Mouse (Mus musculus) adrenal gland, adult 18-20 months (tissue): ENCODE measurements at regions not wholly inside any gene's neighbourhood (a gene's known extent, or its start where the extent isn't known, plus 50 kb on each side); places are given as distances from the start of the nearest gene placed in this dataset.
A peak's percentile ranks its signal among the peaks of the same experiment; 100 is the strongest.

Experiments
- DNase-seq, 2 experiments: peaks; one replicate each; pipeline ENCODE4 v3.0.0; 2021 to 2022; ENCODE audit warnings: low spot score in 2 of 2

DNA sequence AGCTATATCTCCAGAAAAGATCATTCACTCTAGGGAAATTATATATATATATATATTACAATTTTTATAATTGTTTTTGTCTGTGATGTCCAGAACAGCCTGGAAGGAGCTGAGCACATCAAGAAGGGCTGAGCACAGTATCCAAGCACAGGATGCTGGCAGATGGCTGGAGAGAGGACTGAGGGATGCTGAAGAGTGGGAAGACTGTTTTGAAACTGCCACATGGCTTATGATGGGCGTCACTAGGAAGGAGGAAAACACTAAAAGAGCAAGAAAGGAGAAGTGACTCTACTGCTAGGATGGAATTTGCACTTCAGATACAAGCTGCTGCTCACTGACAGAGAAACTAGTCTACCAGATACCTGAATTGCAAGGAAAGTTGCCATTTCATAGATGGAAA, 50.4 kb upstream of the Atg10 start:
- no peak for DNase-seq

GRCm38 (mm10) chr13:91274615-91275014, 50.8 kb upstream of the Atg10 start:
- DNase-seq = no peak

DNA sequence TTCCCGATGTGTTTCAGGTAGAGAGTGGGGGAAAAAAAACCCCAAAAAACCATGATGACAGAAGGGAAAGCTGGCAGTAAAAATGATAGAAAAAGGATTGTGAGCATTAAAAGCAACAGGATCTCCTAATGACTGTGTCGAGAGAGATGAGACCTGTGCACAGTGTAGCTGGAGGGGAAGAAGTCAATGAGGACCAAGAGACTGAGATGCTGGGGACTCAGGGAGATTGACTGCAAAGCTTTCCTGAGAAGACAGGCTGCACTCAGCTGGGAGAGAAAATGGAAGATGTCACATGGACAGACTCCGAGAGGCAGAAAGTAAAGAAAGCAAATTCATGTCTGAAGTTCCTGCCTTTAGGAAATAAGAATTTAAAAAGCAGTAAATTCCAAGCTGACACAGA, 55.7 kb upstream of the Atg10 start:
- no peak for DNase-seq

DNA sequence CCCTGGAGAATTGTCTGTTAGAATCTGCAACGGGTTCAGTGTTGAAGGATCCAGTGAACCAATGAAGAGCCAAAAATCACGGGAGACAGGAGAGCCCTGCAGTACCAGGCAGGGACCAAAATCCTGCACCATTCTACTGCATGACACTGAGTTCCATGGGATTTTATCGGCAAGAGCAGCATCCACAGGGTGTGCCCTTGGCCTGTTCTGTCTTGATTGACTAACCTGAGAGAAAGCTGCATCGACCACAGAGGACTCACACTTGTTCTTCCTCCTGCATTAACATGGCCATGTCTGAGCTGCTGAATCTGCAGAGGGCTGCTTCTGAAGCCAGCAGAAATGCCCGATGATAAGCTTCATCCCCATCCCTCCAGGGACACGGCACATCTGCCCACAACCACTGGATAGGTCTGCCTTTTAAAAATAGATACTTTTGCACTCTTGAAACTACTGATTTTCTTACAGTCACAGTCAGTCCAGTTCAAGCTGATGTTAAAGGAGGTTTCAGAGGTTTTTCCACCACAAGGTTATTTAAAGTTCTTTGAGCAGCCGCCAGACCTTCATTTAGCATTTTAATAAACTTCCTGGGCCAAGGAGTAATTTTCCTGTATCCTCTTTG, 71.9 kb upstream of the Atg10 start:
- no peak for DNase-seq

- no peak for DNase-seq
Observed at GRCm38 (mm10) chr13:91296521-91297160, 72.9 kb upstream of the Atg10 start.

- DNase-seq = no peak
Observed at GRCm38 (mm10) chr13:91301849-91302248, 78.1 kb upstream of the Atg10 start.

DNA sequence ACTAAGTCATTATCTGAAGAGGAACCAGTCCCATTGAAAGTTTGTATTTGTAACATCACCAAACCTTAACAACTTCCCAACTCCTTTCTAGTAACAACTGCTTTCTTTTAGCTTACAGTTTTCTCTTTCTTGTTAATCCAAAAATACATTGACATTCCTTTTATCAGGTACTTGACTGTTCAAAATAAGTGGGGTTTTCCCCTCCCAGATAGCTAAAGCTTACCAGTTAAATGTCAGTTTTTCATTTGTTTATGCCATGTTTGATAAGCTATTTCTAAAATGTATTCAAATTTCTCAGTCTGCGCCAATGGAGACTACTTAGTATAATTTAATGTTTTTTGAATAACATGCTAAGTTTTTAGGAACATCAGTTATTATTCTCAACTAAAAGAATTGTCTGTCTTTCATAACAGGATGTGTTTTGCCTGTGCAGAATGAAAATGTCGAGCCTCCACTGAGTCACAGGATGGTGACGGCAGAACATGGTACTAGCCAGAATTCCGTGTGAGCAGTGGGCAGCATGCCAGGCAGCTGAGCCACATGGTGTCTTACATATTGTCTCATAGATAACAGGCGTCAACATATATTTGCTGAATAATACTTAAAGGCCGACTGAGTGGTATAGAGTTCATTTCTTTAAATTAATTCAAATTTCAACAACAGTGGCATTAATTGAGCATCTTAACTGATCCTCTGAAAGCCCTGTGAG, 82.1 kb upstream of the Atg10 start:
- no peak for DNase-seq

GRCm38 (mm10) chr13:91306545-91306944, 82.8 kb upstream of the Atg10 start:
- no peak for DNase-seq

GRCm38 (mm10) chr13:91312905-91313571, 89.3 kb upstream of the Atg10 start:
- no peak for DNase-seq

DNA sequence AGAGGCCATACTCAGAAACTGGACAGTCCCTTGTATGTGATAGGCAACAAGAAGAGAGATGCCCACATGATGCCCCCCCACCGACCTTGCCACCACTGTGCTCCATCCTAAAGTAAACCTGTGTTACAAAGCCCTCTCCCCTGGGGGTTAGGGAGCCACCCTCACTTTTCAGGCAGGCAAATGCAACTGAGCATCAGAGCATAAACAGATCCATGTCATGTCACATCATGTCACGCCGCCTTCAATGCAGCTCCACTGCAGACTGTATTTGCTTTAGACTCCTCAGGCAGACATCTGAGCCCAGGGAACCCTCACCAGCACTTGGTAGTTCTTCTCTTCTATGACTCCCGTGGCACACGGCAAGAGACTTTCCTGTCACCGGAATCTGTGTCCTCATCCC, 98.6 kb upstream of the Atg10 start:
- DNase-seq = no peak

DNA sequence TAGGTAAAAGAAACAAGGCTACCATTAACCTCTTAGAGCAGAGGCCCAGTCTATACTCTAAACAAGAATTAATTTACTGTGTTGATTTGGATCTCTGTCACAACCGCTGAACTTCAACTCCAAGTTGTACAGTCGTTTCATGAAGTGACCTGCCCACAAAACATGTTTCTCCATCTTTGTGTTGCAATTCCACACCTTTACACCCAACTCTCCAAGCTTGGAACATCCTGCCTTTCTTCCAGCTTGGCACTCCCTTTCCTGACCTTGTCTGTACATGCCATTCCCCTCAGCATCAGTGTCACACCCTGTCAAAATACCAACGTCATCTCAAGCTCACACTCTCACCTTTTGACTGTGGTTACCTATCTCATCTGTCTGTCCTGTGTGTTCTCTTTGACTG, 103.1 kb upstream of the Atg10 start:
- no peak for DNase-seq

- DNase-seq = no peak
Observed at GRCm38 (mm10) chr13:91334283-91334682, 110.5 kb upstream of the Atg10 start.

DNA sequence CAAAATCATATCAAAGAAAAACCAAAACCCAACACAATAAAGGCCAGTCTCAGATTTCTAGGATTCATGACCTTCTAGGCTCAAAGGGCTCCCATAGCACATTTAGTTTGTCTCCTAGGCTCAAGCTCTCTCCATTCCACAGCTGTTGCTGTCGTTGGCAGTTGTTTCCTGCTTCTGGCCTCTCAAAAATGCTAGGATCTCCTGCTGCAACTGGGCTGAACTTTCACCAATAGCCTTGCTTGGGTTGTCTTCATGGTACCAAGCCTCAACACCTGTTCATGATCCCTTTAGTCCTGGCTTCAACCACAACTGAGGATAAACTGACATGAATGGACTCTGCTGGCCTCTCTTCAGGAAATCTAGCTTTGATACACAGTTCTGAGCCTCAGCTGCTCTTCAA, 115.9 kb upstream of the Ssbp2 start:
- DNase-seq = no peak

DNA sequence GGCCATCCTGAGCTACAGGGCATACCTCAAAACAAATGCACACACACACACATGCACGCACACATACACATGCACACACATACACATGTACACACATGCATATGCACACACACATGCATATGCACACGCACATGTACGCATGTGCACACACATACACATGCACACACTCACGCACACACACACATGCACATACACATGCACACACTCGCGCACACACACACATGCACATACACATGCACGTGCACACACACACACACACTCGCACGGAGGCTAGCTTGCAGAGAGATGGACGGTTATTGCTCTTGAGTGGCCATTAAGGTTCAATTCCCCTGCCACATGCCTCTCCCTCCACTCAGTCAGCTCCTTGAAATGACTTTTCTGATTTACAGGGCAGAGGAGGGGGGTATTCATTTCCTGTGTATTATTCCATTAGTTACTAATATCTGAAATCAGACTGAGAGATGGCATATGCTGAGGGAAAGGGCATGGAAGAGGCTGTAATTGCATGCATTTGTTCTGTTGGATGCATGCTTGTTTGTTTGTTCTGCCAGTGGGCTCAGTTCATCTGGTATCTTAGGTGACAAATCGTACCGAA, 111.5 kb upstream of the Ssbp2 start:
- no peak for DNase-seq

DNA sequence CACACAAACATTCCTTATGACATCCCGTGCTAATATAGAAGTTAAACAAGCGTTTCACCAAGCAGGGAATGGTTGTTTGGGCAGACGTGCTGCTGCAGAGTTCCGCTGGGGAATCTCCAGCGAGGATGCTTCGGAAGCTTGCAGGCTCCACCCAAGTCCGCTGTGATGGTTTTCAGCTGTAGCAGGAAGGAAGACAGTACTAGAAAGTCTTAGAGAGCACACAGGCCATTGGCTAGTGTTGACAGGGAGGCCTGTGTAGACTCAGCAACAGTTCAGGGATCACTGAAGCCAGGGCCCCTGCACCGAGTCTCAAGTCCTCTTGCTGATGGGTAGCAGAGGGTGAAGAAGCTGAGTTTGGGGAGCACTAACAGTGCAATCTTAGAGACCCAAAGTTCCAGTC, 107.8 kb upstream of the Ssbp2 start:
- no peak for DNase-seq

GRCm38 (mm10) chr13:91356516-91356915, 103.6 kb upstream of the Ssbp2 start:
- DNase-seq = no peak

- DNase-seq = no peak
Observed at GRCm38 (mm10) chr13:91360121-91360520, 100.0 kb upstream of the Ssbp2 start.

DNA sequence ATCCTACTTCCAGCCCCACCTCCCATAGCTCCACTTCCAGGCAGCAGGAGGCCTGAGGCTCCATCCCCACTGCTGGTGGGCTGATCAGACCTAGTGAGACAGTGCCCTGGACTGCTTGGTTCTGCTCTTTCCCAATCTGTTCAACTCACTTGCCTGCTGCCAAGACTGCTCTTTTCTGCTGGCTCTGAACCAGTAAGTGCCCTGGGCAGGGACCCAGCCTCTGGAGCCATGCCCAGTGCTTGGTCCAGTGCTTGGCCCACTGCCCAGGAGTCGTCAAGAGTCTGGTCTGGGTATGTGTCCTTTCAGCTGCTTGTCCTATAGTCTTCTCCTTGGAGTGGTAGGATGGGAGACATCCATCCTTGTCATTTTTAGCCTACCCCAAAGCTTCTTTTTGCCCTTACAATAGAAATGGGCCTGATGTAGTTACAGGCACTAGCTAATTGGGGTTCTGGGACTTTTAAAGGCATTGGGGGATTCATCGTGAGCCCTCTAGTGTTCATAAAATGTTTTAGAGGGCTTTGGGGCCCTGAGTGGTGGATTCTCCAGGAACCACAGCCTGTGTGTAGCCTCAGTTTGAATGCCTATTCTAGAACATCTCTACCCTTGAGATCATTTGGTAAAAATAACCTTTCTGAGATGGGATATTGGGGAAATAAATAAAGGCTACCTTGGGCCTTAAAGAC, 94.7 kb upstream of the Ssbp2 start:
- peak; percentile 86 to 88 for DNase-seq

DNA sequence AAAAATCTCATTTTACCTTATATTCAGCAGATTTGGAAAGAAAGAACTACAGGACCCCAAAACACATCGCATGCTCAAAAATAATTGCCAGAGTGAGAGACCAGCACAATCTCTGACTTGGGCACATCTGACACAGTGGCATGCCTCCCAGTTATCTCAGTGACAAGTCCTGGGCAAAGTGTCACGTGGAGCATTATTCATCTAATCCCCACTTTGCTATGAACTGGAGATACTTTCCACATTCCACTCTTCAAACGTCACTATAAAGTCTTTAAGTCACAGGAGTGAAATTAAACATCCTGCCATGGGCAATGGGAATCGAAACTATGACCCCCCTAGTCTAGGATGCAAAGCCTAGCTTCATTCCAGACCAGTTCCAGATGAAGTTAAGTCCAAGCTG, 93.5 kb upstream of the Ssbp2 start:
- DNase-seq = no peak

- DNase-seq = no peak
Observed at GRCm38 (mm10) chr13:91367896-91368556, 92.1 kb upstream of the Ssbp2 start.

- DNase-seq = no peak
Observed at GRCm38 (mm10) chr13:91368664-91369063, 91.4 kb upstream of the Ssbp2 start.
